Mouse (Mus musculus) c-Kit-positive CD71-positive TER-119-positive erythroid progenitor cells, embryonic 14.5 days (primary cell): ENCODE data around the gene Tpm1.

Source experiments
- DNase-seq: peaks from one replicate; pipeline ENCODE4 v3.0.0-alpha.2; 2013; ENCODE audit warnings: low spot score

Gene Tpm1

GRCm38 (mm10) chr9:67045966-67046602 lies 3.1 kb downstream of the Tpm1 start:
- DNase-seq = no peak

DNA sequence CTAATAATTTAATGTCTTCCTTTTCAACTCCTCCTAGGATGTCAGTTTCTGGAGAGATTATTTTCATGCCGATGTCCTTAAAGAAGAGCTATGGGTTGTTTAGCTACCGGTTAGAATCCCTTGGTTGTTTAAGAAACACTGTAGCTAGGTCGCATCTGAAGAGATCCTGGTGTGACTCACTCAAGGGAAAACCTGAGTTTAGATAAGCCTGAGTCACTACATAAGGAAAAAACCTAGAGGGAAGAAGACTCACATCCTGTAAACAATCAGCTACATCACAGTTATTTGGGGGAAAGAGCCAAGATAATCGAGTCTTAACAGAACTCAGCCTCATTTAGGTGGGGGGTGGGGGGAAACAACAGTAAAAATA lies 3.9 kb downstream of the Tpm1 start:
- no peak for DNase-seq

DNA sequence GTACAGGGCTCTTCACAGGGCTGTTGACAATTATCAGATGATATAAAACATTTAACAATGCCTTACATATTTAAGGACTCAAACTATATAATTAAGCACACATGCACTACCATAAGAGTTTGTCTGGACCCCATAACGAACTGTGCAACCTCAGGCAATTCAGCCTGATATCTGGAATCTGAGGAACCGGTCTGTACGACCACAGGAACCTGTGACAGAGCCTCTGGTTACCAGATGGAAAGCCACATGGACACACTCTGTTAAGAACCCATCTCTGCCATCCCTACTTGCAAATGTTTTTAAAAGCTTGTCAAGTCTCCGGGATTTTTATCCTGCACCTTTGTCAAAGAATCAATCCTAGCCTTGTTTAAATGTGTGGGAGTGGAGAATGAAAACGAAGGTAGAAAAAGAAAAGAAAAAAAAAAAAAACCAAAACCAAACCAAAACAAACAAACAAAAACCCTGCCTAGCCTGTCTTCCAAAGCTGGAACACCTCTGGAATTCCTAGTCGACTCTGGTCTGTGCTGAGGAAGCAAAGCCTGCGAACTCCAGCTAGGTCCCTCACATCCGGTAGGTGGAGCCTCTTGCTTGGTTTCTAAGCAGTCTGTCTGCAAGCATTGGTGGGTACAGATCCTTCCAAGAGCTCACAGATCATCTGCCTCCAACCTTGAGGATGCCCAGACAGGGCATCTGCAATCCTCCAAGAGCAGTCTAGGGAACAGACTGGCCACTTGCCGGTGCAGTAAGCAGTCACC lies 4.5 kb downstream of the Tpm1 start:
- no peak for DNase-seq

DNA sequence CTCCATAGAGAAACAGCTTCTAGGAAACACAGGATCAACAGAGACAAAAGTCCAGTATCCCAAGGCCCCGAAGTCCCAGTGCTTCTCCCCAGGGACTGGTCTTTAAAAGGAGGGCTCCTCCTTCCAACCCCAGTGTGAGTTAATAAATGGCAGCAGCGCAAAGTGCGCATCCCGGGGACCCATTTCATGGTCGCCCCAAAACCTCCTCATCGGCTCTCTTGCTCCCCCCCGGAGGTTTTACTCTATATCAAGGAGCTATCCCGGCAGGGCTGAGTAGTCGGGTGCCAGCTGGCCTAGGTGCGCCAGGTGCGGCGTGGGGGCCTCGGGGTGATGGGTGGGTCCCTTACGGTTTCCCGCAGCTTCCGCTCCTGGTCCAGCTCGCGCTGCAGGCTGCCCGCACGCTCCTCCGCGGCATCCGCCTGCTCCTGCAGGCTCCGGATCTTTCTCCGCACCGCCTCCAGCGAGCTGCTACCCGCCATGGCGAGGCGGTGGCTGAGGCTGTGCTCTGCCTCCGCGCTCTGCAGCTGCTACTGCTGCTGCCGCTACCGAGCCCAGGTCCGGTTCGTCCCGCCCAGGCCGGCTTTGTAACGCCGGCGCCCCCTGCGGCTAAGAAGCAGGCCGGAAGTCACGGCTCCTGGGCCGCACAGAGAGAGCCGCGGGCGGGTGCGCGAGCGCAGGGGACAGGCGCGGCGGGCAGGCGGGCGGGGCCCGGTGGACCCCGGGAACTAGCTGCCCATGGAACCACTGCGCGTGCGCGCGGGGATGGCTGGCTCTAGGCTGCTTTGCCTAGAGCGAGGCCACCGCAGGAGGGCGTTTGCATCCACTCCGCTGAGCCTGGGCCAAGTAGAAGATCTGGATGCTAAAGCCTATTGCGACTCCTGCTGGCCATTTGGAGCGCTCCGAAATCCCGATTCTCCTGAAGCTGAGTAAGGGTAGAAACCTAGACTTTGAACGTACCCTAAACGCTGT lies 5.7 kb downstream of the Tpm1 start:
- DNase-seq = peak; percentile 98

DNA sequence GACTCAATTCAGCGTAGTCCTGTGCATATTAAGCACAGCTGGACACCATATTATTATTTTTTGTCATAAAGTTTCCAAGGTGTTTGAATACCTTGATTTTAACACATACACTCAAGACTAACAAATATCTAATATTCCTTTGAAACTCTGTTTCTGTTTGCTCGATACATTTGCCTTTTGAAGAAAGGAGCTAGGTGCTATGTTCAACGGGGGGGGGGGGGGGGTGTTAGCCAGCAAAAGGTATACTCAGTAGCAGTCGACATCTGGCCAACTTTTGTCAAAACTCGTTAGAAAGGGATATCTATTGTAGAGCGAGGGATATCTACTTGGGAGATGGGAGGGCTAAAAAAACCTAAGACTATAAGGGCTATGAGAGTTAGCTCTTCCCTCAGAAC lies 6.4 kb downstream of the Tpm1 start:
- no peak for DNase-seq

GRCm38 (mm10) chr9:67041840-67042812 lies 7.1 kb downstream of the Tpm1 start:
- DNase-seq = peak; percentile 60

DNA sequence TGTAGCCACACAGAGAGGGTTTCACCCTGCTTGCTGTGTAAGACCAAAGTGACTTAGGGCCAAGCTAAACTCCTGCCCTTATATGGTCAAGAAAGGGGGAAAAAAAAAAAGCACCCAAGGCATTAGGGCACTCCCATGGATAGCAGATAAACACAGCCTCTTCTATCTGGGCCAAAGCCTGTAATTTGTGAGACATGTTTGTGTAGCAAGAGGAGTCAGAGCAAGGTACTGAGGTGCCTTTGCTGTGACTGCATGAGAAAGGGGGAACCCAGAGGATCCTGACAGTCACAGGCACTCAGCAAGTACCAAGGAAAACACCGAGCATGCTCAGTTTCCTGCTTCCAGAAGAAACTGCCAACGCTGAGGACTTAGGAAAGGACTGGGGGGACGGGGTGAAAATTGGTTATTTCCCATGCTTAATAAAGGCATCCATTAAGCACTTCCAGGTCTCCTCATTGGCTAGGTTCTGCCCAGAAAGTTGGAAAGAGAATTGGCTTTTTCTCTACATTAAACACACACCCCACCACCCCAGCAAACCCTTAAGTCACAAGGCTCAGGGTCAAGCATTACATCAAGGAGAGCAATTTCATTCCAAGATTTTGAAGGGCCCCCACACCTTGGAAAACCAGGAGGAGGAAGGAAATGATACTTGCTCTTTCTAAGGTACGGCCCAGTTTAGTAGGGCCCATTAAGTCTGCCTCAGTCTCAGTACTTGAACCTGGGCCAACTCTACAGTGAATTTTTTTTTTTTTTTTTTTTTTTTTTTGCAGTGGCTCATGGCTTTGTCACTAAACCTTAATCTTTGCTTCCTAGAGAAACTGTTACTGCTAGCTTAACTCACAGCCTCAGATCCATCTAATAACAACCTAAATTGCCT lies 8.0 kb downstream of the Tpm1 start:
- DNase-seq = peak; percentile 66

DNA sequence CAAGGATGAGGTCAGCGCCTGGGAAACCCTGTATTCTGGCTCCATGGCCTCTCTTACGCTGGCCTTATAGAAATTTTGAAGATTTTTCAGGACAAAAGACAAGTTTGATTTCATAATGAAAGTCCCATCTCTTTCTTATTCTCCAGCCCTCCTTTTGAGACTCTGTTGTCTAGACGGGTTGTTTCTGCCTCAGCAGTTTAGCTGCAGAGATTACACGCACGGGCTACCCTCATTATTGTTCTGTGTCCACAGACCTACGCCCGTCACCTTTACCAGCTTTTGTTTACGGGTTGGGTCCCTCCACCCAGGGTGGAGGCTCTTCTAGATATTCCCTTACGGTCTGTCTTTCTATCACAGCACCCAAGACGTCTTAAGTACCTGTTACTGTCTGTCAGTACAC lies 9.3 kb downstream of the Tpm1 start:
- DNase-seq = no peak

DNA sequence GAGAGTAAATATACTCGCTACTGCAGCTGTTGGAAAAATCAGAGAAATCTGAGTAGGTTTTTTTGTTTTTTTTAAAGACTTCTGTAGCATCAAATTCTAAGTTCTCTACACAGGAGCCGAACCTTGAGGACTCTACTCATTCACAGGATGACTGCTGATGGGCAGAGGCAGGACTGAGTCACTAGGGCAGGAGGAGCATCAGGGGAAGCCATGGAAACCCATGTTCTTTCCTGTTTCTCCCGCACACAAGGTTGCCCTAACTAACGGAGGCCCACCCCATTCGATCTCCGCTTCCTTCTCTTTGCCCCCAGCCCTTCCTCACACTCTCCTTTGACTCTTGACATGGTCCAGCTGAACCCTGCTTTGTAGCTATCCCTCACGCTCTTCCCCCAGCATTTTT lies 10.5 kb downstream of the Tpm1 start:
- DNase-seq = no peak

DNA sequence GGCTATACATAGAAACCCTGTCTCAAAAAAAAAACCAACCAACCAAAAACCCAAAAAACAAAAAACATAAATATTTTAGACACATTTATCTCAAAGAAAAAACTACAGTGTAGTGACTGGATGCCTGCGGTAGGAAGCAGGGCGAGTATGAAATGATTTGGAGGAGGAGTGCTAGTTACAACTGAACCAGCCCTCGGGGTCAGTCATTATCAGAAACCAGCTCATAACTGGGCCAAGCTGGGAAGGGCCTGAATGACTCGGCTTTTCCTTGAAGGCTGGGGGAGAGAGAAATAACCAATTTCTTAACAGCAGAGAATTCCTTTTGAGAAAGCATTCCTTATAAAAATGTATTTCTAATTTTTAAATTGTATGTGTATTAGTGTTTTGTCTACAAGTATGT lies 11.5 kb downstream of the Tpm1 start:
- peak; percentile 51 for DNase-seq

DNA sequence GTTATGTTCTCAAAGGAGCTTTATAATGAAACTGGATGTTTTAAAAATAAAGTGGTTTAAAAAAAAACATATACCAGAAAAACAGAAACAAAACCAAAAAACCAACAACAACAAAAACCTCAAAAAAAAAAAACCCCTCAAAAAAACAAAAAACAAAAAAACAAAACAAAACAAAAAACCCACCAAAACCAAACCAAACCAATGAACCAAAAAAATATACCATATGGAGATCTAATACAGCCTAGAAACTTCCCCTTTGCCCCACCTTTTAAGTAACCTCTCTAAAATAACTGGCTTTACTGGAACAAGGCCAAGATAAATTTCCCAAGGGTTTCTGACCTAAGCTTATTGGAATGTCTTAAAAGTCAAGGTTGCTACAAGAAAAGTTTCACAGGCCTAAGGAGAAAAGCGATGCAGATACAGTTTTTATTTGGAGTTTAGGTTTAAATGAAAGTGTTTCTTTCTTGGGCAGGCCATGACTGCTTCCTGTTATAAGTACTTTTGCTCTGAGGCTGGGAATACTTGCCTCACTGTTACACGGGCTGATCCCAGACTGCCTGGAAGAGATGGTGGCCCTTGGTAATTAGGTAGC lies 12.6 kb downstream of the Tpm1 start:
- DNase-seq = no peak

GRCm38 (mm10) chr9:67035957-67036451 lies 13.2 kb downstream of the Tpm1 start:
- DNase-seq = no peak

DNA sequence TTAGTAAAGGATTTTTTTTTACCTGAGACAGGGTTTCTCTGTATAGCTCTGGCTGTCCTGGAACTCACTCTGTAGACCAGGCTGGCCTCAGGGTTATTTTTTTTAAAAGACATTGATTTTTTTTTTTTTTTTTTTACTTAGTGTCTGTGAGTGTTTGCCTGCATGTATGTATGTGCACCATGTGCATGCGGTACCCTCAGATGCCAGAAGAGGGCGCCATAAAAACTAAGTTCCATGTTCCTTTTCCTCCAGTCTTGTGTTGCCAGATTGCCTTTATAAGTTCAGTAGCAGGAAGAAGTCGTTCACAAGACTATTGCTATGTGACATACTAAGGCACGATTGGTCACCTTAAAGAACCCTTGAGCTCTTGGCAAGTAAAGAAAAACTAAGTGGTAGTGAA lies 14.5 kb downstream of the Tpm1 start:
- DNase-seq = no peak

DNA sequence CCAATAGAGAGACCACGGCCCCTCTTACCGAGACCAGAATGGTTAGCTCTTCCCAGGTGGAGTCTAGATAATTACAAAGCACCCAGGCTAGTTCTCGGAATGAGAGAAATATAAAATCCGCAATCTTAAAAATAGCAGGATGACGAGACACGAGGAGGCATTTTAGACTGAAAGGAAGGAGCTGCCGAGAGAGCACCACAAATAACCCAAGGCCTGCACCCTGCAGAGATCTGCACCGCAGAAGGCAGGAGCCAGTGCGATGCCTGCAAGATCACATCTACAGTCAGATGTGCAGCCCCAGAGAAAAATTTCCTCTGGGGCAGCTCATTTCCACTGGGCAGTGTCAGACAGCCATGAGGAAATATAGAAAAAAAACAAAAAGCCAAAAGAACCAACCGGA lies 16.2 kb downstream of the Tpm1 start:
- DNase-seq = no peak

DNA sequence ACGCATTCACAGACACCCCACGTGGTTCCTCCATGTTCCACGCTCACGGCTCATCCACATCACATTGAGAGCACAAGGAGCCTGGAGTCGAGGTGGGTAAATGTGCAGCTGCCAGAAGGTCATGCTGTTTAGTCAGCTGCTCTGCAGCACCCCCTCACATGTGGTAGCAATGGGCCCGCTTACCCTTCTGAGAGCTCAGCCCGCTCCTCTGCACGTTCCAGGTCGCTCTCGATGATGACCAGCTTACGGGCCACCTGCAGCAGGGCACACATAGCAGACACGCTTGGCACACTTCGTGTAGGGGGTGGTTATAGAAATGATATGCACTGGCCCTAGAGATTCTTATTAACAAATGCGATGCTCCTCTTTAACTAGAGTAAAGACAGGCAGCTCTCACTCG lies 16.6 kb downstream of the Tpm1 start:
- no peak for DNase-seq

GRCm38 (mm10) chr9:67029518-67029917 lies 19.7 kb downstream of the Tpm1 start:
- DNase-seq = no peak

GRCm38 (mm10) chr9:67028929-67029328 lies 20.3 kb downstream of the Tpm1 start:
- no peak for DNase-seq

- no peak for DNase-seq
Measured at GRCm38 (mm10) chr9:67028133-67028724, 21.0 kb downstream of the Tpm1 start.

GRCm38 (mm10) chr9:67026890-67027289 lies 22.3 kb downstream of the Tpm1 start:
- no peak for DNase-seq

DNA sequence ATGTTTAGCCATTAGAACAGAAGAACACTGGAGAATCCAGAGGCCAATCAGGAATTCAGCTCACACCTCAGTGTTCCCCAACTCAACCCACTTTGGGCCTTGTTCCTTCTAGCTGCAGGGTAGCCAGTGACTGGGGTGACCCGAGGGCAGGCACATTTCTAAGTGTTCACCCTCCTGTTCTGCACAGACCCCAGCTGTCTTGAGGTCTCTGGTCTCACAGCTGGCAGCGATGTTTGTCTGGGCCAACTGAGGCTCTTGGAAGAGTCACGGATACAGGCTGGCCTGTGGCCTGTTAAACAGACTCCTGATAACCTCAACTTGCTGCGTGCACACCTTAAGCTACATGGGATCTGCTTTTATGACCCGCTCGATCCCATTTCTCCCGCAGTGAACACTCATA lies 23.1 kb downstream of the Tpm1 start:
- DNase-seq = no peak
